Mouse (Mus musculus) forebrain, embryonic 10.5 days (tissue): Measurements from ENCODE around the gene Per1. TPM values are rescaled to one million over a fixed set of nuclear protein-coding genes. Genes with fewer than 3 reads are reported as not detected.
A peak's percentile ranks its signal among the peaks of the same experiment; 100 is the strongest.

Experiments used
- DNase-seq: peaks from one replicate; pipeline ENCODE4 v3.0.0-alpha.2; 2017; ENCODE audit warnings: low spot score; ENCODE audit errors: extremely low spot score
- H3K27ac ChIP-seq: fragments of 300-500 bp; sonication (generic); 2 replicates; pipeline ENCODE4 v1.5.1; 2016; ENCODE audit warnings: mild to moderate bottlenecking
- H3K27me3 ChIP-seq: fragments of 300-500 bp; sonication (generic); 2 replicates; pipeline ENCODE4 v1.6.1; 2016; ENCODE audit warnings: mild to moderate bottlenecking; ENCODE audit not compliant: poor library complexity, severe bottlenecking
- H3K36me3 ChIP-seq: fragments of 300-500 bp; sonication (generic); replicated peaks from 2 replicates; pipeline ENCODE4 v1.6.1; 2016; ENCODE audit warnings: mild to moderate bottlenecking, moderate library complexity
- H3K4me1 ChIP-seq: fragments of 300-500 bp; sonication (generic); 2 replicates; pipeline ENCODE4 v1.6.1; 2016
- H3K4me3 ChIP-seq: fragments of 300-500 bp; sonication (generic); 2 replicates; pipeline ENCODE4 v1.5.1; 2016; ENCODE audit warnings: mild to moderate bottlenecking, moderate library complexity
- H3K9me3 ChIP-seq: fragments of 300-500 bp; sonication (generic); 2 replicates; pipeline ENCODE4 v1.6.1; 2016; ENCODE audit warnings: mild to moderate bottlenecking, moderate library complexity
- WGBS: fragments of 180-500 bp; shearing (Covaris S2); methylation state at CpG from one replicate; pipeline ENCODE4 v1.1.7; 2016; 5-methylcytosine and 5-hydroxymethylcytosine counted together
- polyA plus RNA-seq: library from polyadenylated mRNA; unstranded; fragments of >200 nt; fragmentation: Nextera tagmentation; extraction: Ambion mirVana; gene quantifications from 2 replicates; pipeline ENCODE4 v1.2.1, GENCODE M21; 2016

Per1 gene
- polyA plus RNA-seq, 1 experiment from 2014 or later = 7.3 TPM

DNA sequence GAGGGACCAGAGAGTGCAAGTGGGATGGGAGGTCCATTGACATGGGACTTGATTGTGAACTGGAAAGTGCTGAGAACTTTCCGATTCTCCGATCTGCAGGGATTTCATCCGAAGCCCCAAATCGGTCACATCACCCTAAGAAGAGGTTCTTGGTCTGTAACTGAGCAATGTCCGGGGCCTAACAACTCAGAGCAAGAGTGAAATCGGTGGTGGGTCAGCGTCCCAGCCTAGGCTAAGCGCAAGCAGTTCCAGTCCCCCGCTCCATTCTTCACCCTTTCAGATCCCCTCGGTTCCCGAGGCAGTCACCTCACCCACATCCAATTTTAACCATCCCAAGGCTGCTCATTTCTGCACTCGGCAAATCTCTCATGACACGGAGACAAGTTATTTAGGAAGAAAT, 24.9 kb upstream of the Per1 start:
- H3K4me3 ChIP-seq = peak overlapping the region; percentile 75
- H3K27ac ChIP-seq = peak overlapping the region; percentile 95
- no peaks in the 10 kb centered on the region for H3K27me3 ChIP-seq
- under 1% methylated on average over 13 of the region's 13 CpGs for WGBS
- DNase-seq = no peak
- no peaks in the 10 kb centered on the region for H3K9me3 ChIP-seq
- H3K4me1 ChIP-seq = peaks cover 63% of the 10 kb centered on the region
- no peaks in the 10 kb centered on the region for H3K36me3 ChIP-seq

DNA sequence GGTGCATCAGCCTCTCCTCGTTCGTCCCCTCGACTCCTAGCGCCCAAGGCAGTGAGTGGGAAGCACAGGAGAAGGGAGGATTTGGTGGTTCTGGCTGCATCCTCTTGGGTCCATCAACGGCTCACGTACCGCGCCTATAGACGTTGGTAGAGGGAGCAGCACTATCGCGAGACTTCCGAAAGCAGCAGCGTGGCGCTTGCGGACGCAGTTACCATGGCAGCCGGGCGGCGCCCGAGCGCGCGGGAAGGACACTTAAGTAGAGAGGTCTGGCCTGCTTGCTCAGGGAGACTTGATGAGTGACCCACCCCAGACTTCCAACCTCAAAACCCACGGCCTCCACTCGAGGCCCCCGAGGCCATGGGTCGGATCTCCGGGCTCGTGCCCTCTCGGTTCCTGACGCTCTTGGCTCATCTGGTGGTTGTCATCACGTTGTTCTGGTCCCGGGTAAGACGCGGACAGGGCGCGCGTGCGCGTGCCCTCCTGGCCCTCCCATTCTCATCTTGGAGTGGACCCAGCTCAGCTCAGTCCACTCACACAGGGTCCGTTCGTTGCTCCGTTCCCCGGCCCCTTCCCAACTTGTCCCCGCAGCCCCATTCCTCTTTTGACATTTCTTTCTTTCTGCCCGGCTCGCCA, 24.3 kb upstream of the Per1 start, which contains the start of gene Tmem107:
Gene Tmem107 (plus strand): TSS at position 217 of the 633 bp plus-strand sequence.
- under 1% methylated on average over 47 of the region's 47 CpGs for WGBS
- peaks cover 63% of the 10 kb centered on the region for H3K4me1 ChIP-seq
- peak within 1 kb of the TSS; percentile 75 for H3K4me3 ChIP-seq
- H3K27ac ChIP-seq = peak within 1 kb of the TSS; percentile 95
- peak; percentile 94 for DNase-seq
- no peaks in the 10 kb centered on the region for H3K9me3 ChIP-seq
- H3K36me3 ChIP-seq = no peaks in the 10 kb centered on the region
- no peaks in the 10 kb centered on the region for H3K27me3 ChIP-seq

GRCm38 (mm10) chr11:69071262-69071661, 23.8 kb upstream of the Per1 start:
- Histone ChIP-seq H3K4me1 (peaks cover 58% of the 10 kb centered on the region), H3K36me3 (no peaks in the 10 kb centered on the region), H3K27me3 (no peaks in the 10 kb centered on the region), H3K9me3 (no peaks in the 10 kb centered on the region), H3K27ac (peak overlapping the region; percentile 95), H3K4me3 (peak overlapping the region; percentile 75)
- DNase-seq = no peak
- WGBS = 25% methylated on average over 9 of the region's 9 CpGs

DNA sequence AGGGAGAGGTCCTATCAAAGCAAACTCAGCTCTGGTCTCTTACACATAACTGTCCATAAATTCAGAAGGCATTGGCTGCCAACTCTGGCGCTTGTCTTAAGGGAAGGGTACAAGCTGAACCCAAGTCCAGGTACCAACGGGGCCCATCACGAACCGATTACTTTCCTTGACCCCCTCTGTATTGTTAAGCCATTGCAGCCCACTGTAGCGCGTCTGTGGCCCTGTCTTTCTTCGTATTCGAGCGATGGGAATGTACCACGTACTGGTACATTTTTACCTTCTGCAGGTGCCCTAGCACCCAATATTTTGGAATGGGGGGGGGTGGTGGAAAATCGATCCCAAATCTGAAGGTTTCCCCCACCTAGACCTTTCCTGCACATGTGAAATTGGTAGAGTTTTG, 22.8 kb upstream of the Per1 start:
- peak overlapping the region; percentile 48 for H3K4me3 ChIP-seq
- 85% methylated on average over 11 of the region's 11 CpGs for WGBS
- peaks cover 48% of the 10 kb centered on the region for H3K4me1 ChIP-seq
- no peak for DNase-seq
- no peaks in the 10 kb centered on the region for H3K9me3 ChIP-seq
- no peaks in the 10 kb centered on the region for H3K27me3 ChIP-seq
- no peaks in the 10 kb centered on the region for H3K36me3 ChIP-seq
- peak overlapping the region; percentile 95 for H3K27ac ChIP-seq

DNA sequence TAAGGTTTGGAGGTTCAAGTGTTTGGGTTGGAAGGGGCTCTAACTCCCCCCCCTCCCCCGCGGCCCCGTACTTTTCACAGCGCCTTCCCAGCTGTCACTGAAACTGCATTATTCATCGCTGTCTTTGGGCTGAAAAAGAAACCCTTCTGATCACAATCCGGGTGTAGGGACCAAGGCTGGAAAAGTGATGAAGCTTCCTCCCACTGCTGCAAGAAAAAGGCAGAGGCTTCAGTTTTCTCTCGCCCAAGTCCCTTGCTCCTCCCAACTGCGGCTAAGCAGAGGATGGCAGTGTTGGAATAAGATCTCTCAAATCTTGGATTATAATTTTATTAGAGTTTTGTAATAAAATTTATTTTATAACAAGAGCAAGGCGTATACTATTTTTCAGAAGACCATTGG, 22.4 kb upstream of the Per1 start:
- H3K4me1 ChIP-seq = peaks cover 47% of the 10 kb centered on the region
- H3K27ac ChIP-seq = peak overlapping the region; percentile 95
- no peak for DNase-seq
- 10% methylated on average over 9 of the region's 9 CpGs for WGBS
- no peaks in the 10 kb centered on the region for H3K36me3 ChIP-seq
- H3K27me3 ChIP-seq = no peaks in the 10 kb centered on the region
- no peaks in the 10 kb centered on the region for H3K9me3 ChIP-seq
- H3K4me3 ChIP-seq = peak overlapping the region; percentile 48

GRCm38 (mm10) chr11:69073065-69073888, 21.7 kb upstream of the Per1 start:
- H3K4me3 ChIP-seq = peak overlapping the region; percentile 48
- no peaks in the 10 kb centered on the region for H3K9me3 ChIP-seq
- H3K27ac ChIP-seq = peak overlapping the region; percentile 95
- no peaks in the 10 kb centered on the region for H3K36me3 ChIP-seq
- under 1% methylated on average over 14 of the region's 14 CpGs for WGBS
- peak; percentile 84 for DNase-seq
- peaks cover 47% of the 10 kb centered on the region for H3K4me1 ChIP-seq
- no peaks in the 10 kb centered on the region for H3K27me3 ChIP-seq

DNA sequence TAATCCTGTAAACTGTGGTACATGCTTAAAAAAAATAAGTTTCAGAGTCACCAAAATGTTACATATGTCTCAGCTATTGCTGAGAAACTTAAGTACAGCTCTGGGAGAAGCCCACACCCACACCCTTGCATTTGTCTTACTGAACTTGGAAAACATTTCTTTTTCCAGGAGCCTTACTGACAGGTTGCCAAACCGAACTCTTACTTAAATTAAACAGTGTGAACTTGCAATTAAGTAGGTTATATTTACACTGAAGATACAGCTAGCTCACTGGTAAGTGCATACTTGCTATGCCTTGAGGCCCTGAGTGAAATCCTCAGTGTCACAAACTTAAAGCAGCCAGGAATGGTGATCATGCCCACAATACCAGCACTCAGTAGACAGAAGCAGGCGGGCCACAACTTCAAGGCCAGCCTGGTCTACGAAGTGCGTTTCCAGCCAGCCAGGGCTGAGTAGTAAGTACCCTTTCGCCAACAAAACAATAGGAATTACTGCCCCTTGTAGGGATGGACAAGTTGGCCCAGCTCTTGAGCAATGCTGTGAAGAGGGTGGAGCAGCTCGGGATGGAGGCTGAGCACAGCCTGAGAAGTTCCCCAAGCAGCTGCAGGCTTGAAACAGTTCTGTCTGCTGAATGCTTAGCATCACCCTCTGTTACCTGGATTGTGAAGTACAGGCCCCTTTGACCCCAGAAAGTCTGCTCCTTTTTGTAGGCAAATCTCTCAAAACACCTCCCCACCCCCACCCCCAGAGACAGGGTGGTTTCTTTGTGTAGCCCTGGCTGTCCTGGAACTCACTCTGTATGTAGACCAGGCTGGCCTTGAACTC, 20.9 kb upstream of the Per1 start:
- peak overlapping the region; percentile 95 for H3K27ac ChIP-seq
- DNase-seq = no peak
- no peaks in the 10 kb centered on the region for H3K36me3 ChIP-seq
- no peaks in the 10 kb centered on the region for H3K27me3 ChIP-seq
- peak overlapping the region; percentile 48 for H3K4me3 ChIP-seq
- 41% methylated on average over 6 of the region's 6 CpGs for WGBS
- H3K9me3 ChIP-seq = no peaks in the 10 kb centered on the region
- H3K4me1 ChIP-seq = peaks cover 53% of the 10 kb centered on the region

DNA sequence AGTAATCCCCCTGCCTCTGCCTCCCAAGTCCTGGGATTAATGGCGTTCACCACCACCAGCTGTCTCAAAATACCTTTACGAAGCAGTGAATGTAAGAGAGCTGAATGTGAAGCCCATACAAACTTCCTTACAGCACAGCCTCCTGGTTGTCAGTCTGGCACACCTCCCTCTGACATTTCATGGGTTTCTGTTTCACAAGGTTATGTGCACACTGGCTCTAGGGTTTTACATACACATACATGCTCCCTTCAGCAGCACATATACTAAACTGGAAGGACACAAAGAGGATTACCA, 20.3 kb upstream of the Per1 start:
- Histone ChIP-seq H3K27ac (0 out of 2 replicates have a peak overlapping the region, but pooled peaks have one; percentile 95), H3K9me3 (no peaks in the 10 kb centered on the region), H3K4me1 (peaks cover 49% of the 10 kb centered on the region), H3K4me3 (no peak overlapping the region), H3K27me3 (no peaks in the 10 kb centered on the region), H3K36me3 (no peaks in the 10 kb centered on the region)
- 46% methylated on average over 2 of the region's 2 CpGs for WGBS
- DNase-seq = no peak

DNA sequence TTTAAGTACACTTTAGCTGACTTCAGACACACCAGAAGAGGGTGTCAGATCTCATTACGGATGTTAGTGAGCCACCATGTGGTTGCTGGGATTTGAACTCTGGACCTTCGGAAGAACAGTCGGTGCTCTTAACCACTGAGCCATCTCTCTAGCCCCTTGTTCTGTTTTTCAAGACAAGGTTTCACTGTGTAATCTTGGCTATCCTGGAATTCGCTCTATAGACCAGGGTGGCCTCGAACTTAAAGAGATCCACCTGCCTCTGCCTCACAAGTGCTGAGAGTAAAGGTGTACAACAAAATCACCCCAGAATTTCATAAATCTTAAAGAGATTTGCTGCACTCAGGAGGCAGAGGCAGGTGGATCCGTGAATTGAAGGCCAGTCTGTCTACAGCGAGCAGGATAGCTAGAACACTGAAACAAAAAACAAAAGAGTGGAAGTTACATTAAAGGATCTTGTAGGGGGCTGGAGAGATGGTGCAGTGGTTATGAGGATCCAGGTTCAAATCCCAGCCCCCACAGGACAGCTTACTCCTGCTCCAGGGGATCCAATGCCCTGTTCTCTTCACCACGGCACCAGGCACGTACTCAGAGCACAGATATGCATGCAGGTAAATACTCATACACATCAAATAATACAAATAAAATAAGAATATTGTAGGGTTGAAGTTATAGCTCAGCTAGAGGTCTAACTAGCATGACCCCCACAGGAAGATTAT, 19.1 kb upstream of the Per1 start:
- H3K4me3 ChIP-seq = no peak overlapping the region
- WGBS = 50% methylated on average over 9 of the region's 9 CpGs
- H3K36me3 ChIP-seq = no peaks in the 10 kb centered on the region
- DNase-seq = no peak
- no peaks in the 10 kb centered on the region for H3K27me3 ChIP-seq
- no peaks in the 10 kb centered on the region for H3K9me3 ChIP-seq
- H3K27ac ChIP-seq = no peak overlapping the region
- H3K4me1 ChIP-seq = peaks cover 41% of the 10 kb centered on the region

- no peak for DNase-seq
- Histone ChIP-seq H3K36me3 (no peaks in the 10 kb centered on the region), H3K27ac (no peak overlapping the region), H3K9me3 (no peaks in the 10 kb centered on the region), H3K27me3 (no peaks in the 10 kb centered on the region), H3K4me3 (no peak overlapping the region), H3K4me1 (peaks cover 35% of the 10 kb centered on the region)
- WGBS = 82% methylated on average over 5 of the region's 5 CpGs
Observed at GRCm38 (mm10) chr11:69076572-69076971, 18.4 kb upstream of the Per1 start.

- Histone ChIP-seq H3K9me3 (no peaks in the 10 kb centered on the region), H3K36me3 (no peaks in the 10 kb centered on the region), H3K4me1 (peaks cover 27% of the 10 kb centered on the region), H3K4me3 (no peak overlapping the region), H3K27me3 (no peaks in the 10 kb centered on the region), H3K27ac (no peak overlapping the region)
- no peak for DNase-seq
- 87% methylated on average over 9 of the region's 9 CpGs for WGBS
Observed at GRCm38 (mm10) chr11:69077316-69077715, 17.7 kb upstream of the Per1 start.

DNA sequence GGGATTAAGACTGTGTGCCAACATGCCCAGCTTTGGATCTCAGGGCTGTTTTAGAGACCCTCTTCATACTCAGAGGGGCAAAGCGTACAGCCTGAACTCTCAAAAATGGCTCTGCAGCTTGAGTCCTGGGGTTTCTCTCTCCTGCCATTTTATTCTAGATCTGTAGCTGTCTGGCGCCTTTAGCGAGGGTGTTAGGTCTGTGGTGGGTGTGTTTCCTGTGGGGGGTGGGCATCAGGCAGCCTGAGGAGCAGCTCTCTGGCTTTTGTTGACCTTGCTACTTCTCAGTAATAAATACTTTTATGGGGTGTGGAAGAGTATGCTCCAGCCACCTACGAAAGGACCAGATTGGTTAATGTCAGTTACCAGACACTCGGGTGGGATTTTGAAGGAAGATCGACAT, 17.0 kb upstream of the Per1 start:
- Histone ChIP-seq H3K4me1 (peaks cover 22% of the 10 kb centered on the region), H3K9me3 (no peaks in the 10 kb centered on the region), H3K27me3 (no peaks in the 10 kb centered on the region), H3K36me3 (no peaks in the 10 kb centered on the region), H3K27ac (no peak overlapping the region), H3K4me3 (no peak overlapping the region)
- no peak for DNase-seq
- WGBS = 86% methylated on average over 6 of the region's 6 CpGs
